Mouse (Mus musculus): ENCODE data around the gene Slc45a3. TPM values are rescaled to one million over a fixed set of nuclear protein-coding genes. Genes with fewer than 3 reads are reported as not detected.

Gene Slc45a3
- total RNA-seq, 4 experiments from 2014 or later, result 0.65 to 1.9 (median 0.79) TPM

- no peak for DNase-seq (ENCODE audit: low spot score in 2 of 2)
Measured at GRCm38 (mm10) chr1:131964100-131964499, 1.3 kb downstream of the Slc45a3 start.

GRCm38 (mm10) chr1:131964580-131964979 is 1.8 kb downstream of the Slc45a3 start:
- no peak for DNase-seq (ENCODE audit: low spot score in 2 of 2)

GRCm38 (mm10) chr1:131965818-131966217 is 3.1 kb downstream of the Slc45a3 start:
- no peak for DNase-seq (ENCODE audit: low spot score in 2 of 2)

GRCm38 (mm10) chr1:131967336-131967735 is 4.6 kb downstream of the Slc45a3 start:
- DNase-seq (ENCODE audit: low spot score in 2 of 2), result no peak

GRCm38 (mm10) chr1:131968556-131968955 is 5.8 kb downstream of the Slc45a3 start:
- no peak for DNase-seq (ENCODE audit: low spot score in 2 of 2)

GRCm38 (mm10) chr1:131968983-131969382 is 6.2 kb downstream of the Slc45a3 start:
- DNase-seq (ENCODE audit: low spot score in 2 of 2), result no peak

GRCm38 (mm10) chr1:131969825-131970224 is 7.1 kb downstream of the Slc45a3 start:
- DNase-seq (ENCODE audit: low spot score in 2 of 2), result no peak

- no peak for DNase-seq (ENCODE audit: low spot score in 2 of 2)
Measured at GRCm38 (mm10) chr1:131970322-131970660, 7.5 kb downstream of the Slc45a3 start.

- DNase-seq (ENCODE audit: low spot score in 2 of 2), result no peak
Measured at GRCm38 (mm10) chr1:131970661-131971520, 8.1 kb downstream of the Slc45a3 start.

GRCm38 (mm10) chr1:131971771-131972497 is 9.2 kb downstream of the Slc45a3 start:
- no peak for DNase-seq (ENCODE audit: low spot score in 2 of 2)

GRCm38 (mm10) chr1:131972498-131973334 is 9.9 kb downstream of the Slc45a3 start:
- no peak for DNase-seq (ENCODE audit: low spot score in 2 of 2)

- DNase-seq (ENCODE audit: low spot score in 2 of 2), result no peak
Measured at GRCm38 (mm10) chr1:131973991-131974390, 11.2 kb downstream of the Slc45a3 start.

- no peak for DNase-seq (ENCODE audit: low spot score in 2 of 2)
Measured at GRCm38 (mm10) chr1:131976886-131977285, 14.1 kb downstream of the Slc45a3 start.

- DNase-seq (ENCODE audit: low spot score in 2 of 2), result no peak
Measured at GRCm38 (mm10) chr1:131980471-131980870, 17.7 kb downstream of the Slc45a3 start.

GRCm38 (mm10) chr1:131981378-131982013 is 18.7 kb downstream of the Slc45a3 start:
- DNase-seq (ENCODE audit: low spot score in 2 of 2), result peak in 1 of 2 experiments; percentile 58

- DNase-seq (ENCODE audit: low spot score in 2 of 2), result peak in 1 of 2 experiments; percentile 58
Measured at GRCm38 (mm10) chr1:131982907-131983306, 20.1 kb downstream of the Slc45a3 start.

- DNase-seq (ENCODE audit: low spot score in 2 of 2), result no peak
Measured at GRCm38 (mm10) chr1:131983806-131984205, 21.0 kb downstream of the Slc45a3 start.

GRCm38 (mm10) chr1:131987432-131987831 is 24.7 kb downstream of the Slc45a3 start:
- no peak for DNase-seq (ENCODE audit: low spot score in 2 of 2)

- no peak for DNase-seq (ENCODE audit: low spot score in 2 of 2)
Measured at GRCm38 (mm10) chr1:131989476-131989875, 26.7 kb downstream of the Slc45a3 start.

- DNase-seq (ENCODE audit: low spot score in 2 of 2), result no peak
Measured at GRCm38 (mm10) chr1:131990083-131990760, 27.5 kb downstream of the Slc45a3 start.

Data from left cerebral cortex, adult 8-10 months (tissue).